Mouse (Mus musculus) adrenal gland (tissue): ENCODE results near the gene Cphx1.
"Not testable (repeated sequence)": the region's sequence is repeated elsewhere in the genome, so short reads cannot be mapped to it uniquely, and the experiment has no call there.

Source experiments
- intact Hi-C: fragments of 180-260 bp; cut with DNase I; formaldehyde crosslinking; loops from one replicate; pipeline ENCODE4 v1.15.1; 2025
- long read RNA-seq, 2 experiments: library from polyadenylated mRNA; unstranded; transcript quantifications; one replicate each; pipeline ENCODE4 v2.0.0; 2020; ENCODE audit warnings: borderline replicate concordance in 1 of 2; ENCODE audit not compliant: insufficient replicate concordance in 1 of 2

Gene Cphx1
- long read RNA-seq, experiment 1: 0 reads
- long read RNA-seq, experiment 2: 0 reads

- intact Hi-C loops: not testable (repeated sequence)
Observed at GRCm38 (mm10) chr14:25938004-25938403, at the start of gene Cphx1. Gene Cphx1 (plus strand): TSS chr14:25938304.

- intact Hi-C loops: not testable (repeated sequence)
Observed at GRCm38 (mm10) chr14:25894566-25894965, 43.5 kb upstream of the Cphx1 start.

DNA sequence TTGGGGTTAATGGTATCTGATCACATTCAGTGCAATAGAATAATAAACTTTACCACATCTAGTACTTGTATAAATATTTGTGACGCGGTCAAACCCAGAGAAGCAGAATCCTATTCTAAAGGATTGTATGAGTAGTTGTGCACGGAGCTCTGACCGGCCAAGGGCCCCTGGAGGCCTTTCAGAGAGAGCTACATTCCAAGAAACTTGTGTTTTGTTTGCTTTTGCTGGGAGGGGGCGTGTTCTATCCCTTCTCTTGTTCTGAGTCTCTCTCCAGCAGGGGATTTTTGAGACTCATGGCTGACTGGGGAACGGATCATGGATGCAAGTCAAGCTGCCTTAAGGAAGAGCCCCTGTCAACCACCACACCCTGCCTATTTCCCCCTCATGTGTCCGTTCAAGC is 42.4 kb upstream of the Cphx1 start:
- intact Hi-C loops: not testable (repeated sequence)

DNA sequence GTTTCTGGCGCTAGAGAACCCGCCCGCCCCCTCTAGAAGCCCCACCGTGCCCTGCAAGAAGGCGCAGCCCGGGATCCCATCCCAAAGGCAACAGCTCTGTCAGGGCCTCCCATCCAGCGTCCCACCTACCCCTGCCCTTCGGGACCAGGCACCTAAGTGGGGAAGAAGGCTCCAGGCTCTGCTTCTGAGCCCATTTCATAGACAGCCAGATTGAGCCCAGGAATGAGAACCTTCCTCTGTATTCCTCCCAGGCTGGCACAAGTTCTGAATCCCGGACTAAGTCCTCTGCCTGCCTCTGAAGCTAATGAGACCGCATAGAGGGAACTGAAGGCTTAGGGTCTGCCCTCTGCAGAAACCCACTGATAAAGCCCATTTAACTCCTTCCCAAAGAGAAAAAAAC is 35.1 kb upstream of the Cphx1 start, which contains the start of gene Plac9a:
Gene Plac9a, minus strand, starts transcription at position 101 of the 400 bp plus-strand sequence.
- intact Hi-C loops: not testable (repeated sequence)

GRCm38 (mm10) chr14:25905243-25905642 is 32.9 kb upstream of the Cphx1 start:
- intact Hi-C loops: not testable (repeated sequence)

GRCm38 (mm10) chr14:25907272-25907671 is 30.8 kb upstream of the Cphx1 start:
- intact Hi-C loops: not testable (repeated sequence)

GRCm38 (mm10) chr14:25908976-25909375 is 29.1 kb upstream of the Cphx1 start:
- intact Hi-C loops: not testable (repeated sequence)

DNA sequence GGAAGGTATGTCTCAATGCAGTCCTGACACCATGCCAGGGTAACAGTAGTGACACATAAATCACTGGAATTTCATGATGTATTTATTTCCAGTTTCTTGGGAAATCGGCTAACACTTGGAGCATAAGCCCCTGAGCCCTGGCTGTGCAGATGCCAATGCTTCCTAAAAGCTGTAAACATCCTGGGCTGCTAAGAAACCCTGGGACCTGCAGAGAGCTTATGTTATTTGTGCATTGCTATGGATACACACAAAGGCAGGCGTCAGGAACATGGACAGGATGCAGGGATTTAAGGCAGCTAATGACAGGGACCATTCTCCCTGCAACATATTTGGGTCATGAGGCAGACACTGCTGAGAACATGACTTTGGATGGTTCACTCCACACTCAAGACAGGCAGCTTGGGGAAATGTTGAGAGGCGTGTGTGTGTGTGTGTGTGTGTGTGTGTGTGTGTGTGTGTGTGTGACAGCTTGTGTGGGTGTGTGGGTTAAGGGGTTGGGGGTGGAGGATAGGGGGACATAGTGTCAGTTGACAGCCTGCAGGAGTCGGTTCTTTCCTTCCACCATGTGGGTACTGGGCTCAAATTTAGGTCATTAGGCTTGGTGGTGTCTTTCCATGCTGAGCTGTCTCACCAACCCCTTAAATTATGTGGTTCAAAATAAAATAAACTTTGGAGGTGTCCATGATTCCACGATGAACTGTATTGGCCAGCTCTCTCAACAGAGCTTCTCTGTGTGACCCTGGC is 19.5 kb upstream of the Cphx1 start:
- intact Hi-C loops: not testable (repeated sequence)

DNA sequence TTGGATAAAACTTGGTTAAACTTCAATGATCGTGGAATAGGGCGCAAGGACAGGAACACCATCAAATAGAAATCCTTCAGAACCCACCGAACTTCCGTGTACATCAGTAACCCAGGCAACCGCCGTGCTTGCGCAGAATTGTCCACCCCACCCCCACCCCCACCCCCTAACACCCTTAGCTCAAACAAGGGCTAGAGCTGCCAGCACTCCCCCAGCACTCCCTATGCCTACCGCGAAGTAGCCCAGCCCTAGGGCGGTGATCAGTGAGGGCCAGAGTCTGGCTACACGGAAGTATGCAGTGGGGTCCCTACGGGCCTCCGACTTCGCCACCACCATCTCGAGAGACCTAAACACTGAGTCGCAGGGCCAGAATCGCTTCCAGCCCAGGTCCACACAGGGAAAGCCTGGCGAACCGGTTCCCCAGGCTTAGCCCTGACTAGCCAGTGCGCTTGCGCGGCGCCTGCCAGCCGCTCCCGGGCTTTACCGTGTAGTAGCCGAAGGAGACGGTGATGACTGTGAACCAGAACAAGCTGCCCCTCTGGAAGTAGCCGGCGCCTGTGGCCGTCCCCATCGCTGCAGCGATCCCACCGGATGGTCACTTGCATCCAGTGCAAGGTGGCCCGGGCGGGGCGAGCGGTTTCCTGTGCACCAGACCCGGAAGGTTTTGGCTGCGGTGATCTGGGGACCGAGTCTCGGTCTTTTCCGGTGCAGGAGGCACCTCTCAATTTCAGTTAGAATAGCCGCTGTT is 11.1 kb upstream of the Cphx1 start:
- intact Hi-C loops: not testable (repeated sequence)

GRCm38 (mm10) chr14:25927562-25927881 is 10.6 kb upstream of the Cphx1 start, which contains the start of gene Tmem254a:
Gene Tmem254a (minus strand): TSS chr14:25927672.
- intact Hi-C loops: not testable (repeated sequence)

GRCm38 (mm10) chr14:25936867-25937630 is 1.1 kb upstream of the Cphx1 start:
- intact Hi-C loops: not testable (repeated sequence)

DNA sequence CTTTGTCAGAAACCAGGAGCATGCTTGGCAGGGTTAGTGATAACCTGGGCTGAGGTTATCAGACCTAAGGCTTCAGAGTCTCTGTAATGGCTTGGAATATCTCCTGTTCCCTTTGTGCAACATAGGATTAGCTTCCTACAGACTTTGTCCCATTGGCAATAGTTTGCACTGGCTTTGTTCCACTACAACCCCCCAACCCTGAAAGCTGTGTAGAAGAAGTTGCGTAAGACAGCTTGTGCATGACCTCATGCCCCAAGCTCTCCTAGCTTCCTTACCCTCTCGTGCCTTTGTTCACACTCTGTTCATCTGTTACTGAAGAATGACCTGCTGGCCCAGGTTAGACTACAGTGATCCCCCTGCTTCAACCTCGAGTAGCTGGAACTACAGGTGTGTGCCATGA is 19.8 kb downstream of the Cphx1 start:
- intact Hi-C loops: not testable (repeated sequence)

- intact Hi-C loops: not testable (repeated sequence)
Observed at GRCm38 (mm10) chr14:25978371-25979241, 40.5 kb downstream of the Cphx1 start, which contains the start of gene Duxbl1. Gene Duxbl1 (plus strand): TSS chr14:25978577.

DNA sequence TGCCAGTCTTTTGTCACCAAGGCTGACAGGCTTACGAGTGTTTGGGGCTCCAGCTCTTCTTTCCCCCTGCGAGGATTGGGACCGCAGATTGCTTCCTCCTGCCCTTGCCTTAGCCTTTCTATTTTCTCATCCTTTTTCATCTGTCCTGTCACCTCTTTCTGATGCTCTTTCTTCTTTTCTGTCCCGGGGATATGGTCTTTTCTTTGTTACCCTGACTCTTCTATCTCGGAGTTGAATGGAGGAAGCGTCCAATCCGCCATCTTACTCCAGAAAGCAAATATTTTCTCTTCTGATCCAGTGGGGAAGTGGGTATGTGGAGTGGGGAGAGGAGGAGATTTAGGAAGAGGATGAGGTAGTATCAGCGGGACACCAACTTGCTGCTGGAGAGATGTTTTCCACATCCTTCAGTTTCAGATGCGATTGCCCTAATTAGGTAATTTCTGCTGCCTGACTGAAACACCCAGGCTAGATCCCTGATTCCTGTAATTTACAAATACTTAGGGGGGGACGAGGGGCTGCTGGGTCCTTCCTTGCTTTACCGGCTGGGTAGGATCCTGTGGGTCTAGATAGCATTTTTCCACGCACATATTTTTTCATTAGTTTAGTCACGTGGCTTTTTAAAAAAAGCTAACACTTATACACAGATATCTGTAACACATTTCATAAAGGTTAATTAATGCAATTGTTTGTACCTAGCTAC is 41.3 kb downstream of the Cphx1 start:
- intact Hi-C loops: not testable (repeated sequence)

GRCm38 (mm10) chr14:25981880-25982279 is 43.8 kb downstream of the Cphx1 start:
- intact Hi-C loops: not testable (repeated sequence)
